8 mouse cellular contexts compared by ENCODE assay signal in genomic region chr19:60226845-60227235, GRCm38 (mm10). TPM values are rescaled to one million over a fixed set of nuclear protein-coding genes. Genes with fewer than 3 reads are reported as not detected.
DNase-seq lines count a peak whose midpoint lies in the region; ATAC-seq and TF ChIP-seq lines count a peak whose summit lies in the region.

No protein-coding gene starts in this region.

- no peaks in the 10 kb centered on the region for H3K9me3 ChIP-seq in lung, embryonic 15.5 days
- no peaks in the 10 kb centered on the region for H3K9me3 ChIP-seq in forebrain, embryonic 11.5 days (ENCODE audit: control insufficient read depth, low read length)
- H3K9me3 ChIP-seq in intestine, embryonic 15.5 days = no peaks in the 10 kb centered on the region

- peak overlapping the region; percentile 76 for H3K4me3 ChIP-seq in lung, embryonic 15.5 days
- peak overlapping the region; percentile 90; the same call in 1 of the 2 replicates for H3K4me3 ChIP-seq in forebrain, embryonic 11.5 days (ENCODE audit: low read depth, low read length)
- peak overlapping the region; percentile 86 for H3K4me3 ChIP-seq in intestine, embryonic 15.5 days (replicated peaks)
- peak overlapping the region; percentile 45 for H3K4me3 ChIP-seq in myocyte

- no peak overlapping the region for H3K9ac ChIP-seq in lung, embryonic 15.5 days
- H3K9ac ChIP-seq in forebrain, embryonic 11.5 days (ENCODE audit: low read length) = peak overlapping the region; percentile 5; the same call in 1 of the 2 replicates
- no peak overlapping the region for H3K9ac ChIP-seq in intestine, embryonic 15.5 days

- peak overlapping the region; percentile 50 for H3K4me2 ChIP-seq in lung, embryonic 15.5 days
- peak overlapping the region; percentile 36; the same call in 1 of the 2 replicates for H3K4me2 ChIP-seq in forebrain, embryonic 11.5 days (ENCODE audit: low read depth, low read length, severe bottlenecking)
- peak overlapping the region; percentile 43 for H3K4me2 ChIP-seq in intestine, embryonic 15.5 days (replicated peaks)
- H3K4me2 ChIP-seq in myocyte (ENCODE audit: low read depth) = peak overlapping the region; percentile 91

- no peak for DNase-seq in lung, postnatal 4 days
- DNase-seq in forebrain, embryonic 11.5 days (ENCODE audit: low spot score) = no peak
- DNase-seq in Muller cell, postnatal 12 days (ENCODE audit: inconsistent ontology term) = no peak
- no peak for DNase-seq in urinary bladder, adult 18-20 months (ENCODE audit: low spot score in 2 of 2)

- peaks cover 8% of the 10 kb centered on the region for H3K4me1 ChIP-seq in lung, embryonic 15.5 days
- peaks cover 6% of the 10 kb centered on the region for H3K4me1 ChIP-seq in forebrain, embryonic 11.5 days (replicated peaks; ENCODE audit: control insufficient read depth, insufficient read depth, low read length)
- no peaks in the 10 kb centered on the region for H3K4me1 ChIP-seq in intestine, embryonic 15.5 days (replicated peaks)

- 0 out of 2 replicates have a peak, but pooled peaks have one; percentile 10 for ATAC-seq in lung, embryonic 15.5 days (ENCODE audit: borderline replicate concordance, extremely low read depth, low FRiP score, low TSS enrichment)
- peak; percentile 24; the same call in 1 of the 2 replicates for ATAC-seq in forebrain, embryonic 11.5 days (replicated peaks; ENCODE audit: low FRiP score)
- ATAC-seq in intestine, embryonic 15.5 days = peak; percentile 2; the same call in 1 of the 2 replicates
- no peak for ATAC-seq in megakaryocyte-erythroid progenitor cell, adult 5-6 weeks (replicated peaks; ENCODE audit: low FRiP score, low TSS enrichment, poor library complexity, severe bottlenecking)

- no peaks in the 10 kb centered on the region for H3K27me3 ChIP-seq in lung, embryonic 15.5 days
- H3K27me3 ChIP-seq in forebrain, embryonic 11.5 days (ENCODE audit: control insufficient read depth, insufficient read depth, low read length) = no peaks in the 10 kb centered on the region
- H3K27me3 ChIP-seq in intestine, embryonic 15.5 days (replicated peaks) = no peaks in the 10 kb centered on the region
- no peaks in the 10 kb centered on the region for H3K27me3 ChIP-seq in myocyte (ENCODE audit: control insufficient read depth, insufficient read depth, insufficient read length)

- H3K27ac ChIP-seq in lung, embryonic 15.5 days = no peak overlapping the region
- no peak overlapping the region for H3K27ac ChIP-seq in forebrain, embryonic 11.5 days (ENCODE audit: low read depth, low read length)
- H3K27ac ChIP-seq in intestine, embryonic 15.5 days = no peak overlapping the region

- peaks cover 41% of the 10 kb centered on the region for H3K79me2 ChIP-seq in myocyte (ENCODE audit: control insufficient read depth, insufficient read depth)

- H3K36me3 ChIP-seq in lung, embryonic 15.5 days = no peaks in the 10 kb centered on the region
- no peaks in the 10 kb centered on the region for H3K36me3 ChIP-seq in forebrain, embryonic 11.5 days (ENCODE audit: control insufficient read depth, insufficient read depth, low read length)
- H3K36me3 ChIP-seq in intestine, embryonic 15.5 days = no peaks in the 10 kb centered on the region
- no peaks in the 10 kb centered on the region for H3K36me3 ChIP-seq in myocyte (ENCODE audit: control insufficient read depth, insufficient read depth)

- H3ac ChIP-seq in myocyte (ENCODE audit: control insufficient read depth, insufficient read length) = peak overlapping the region; percentile 63

- no peak for TF ChIP-seq POLR2A in myocyte (IDR thresholded peaks at IDR 0.05; ENCODE audit: insufficient read length, low read depth)

- 57% methylated on average over 8 of the region's 8 CpGs for WGBS in lung, embryonic 15.5 days
- WGBS in forebrain, embryonic 11.5 days = 55% methylated on average over 8 of the region's 8 CpGs
- 57% methylated on average over 8 of the region's 8 CpGs for WGBS in intestine, embryonic 15.5 days

TF ChIP-seq in myocyte, 11 proteins besides CTCF, POLR2A, EP300 and RAD21:
- no peak for TF ChIP-seq MYOD1 (IDR thresholded peaks at IDR 0.05; ENCODE audit: control insufficient read depth in 1 of 3, insufficient read length in 2 of 3, low read depth in 2 of 3)
- TF ChIP-seq REST (IDR thresholded peaks at IDR 0.05; ENCODE audit: insufficient read depth, insufficient read length) = no peak
- no peak for TF ChIP-seq TCF3 (IDR thresholded peaks at IDR 0.05; ENCODE audit: insufficient read length, low read depth)
- no peak for TF ChIP-seq CEBPB (IDR thresholded peaks at IDR 0.05; ENCODE audit: insufficient read depth, poor library complexity, severe bottlenecking)
- TF ChIP-seq MYOG (IDR thresholded peaks at IDR 0.05; ENCODE audit: control insufficient read depth in 1 of 3, insufficient read depth in 1 of 3, insufficient read length in 2 of 3, low read depth in 2 of 3) = no peak
- no peak for TF ChIP-seq MAX (IDR thresholded peaks at IDR 0.05; ENCODE audit: low read depth)
- TF ChIP-seq E2F4 (IDR thresholded peaks at IDR 0.05; ENCODE audit: insufficient read depth) = no peak
- TF ChIP-seq USF1 (IDR thresholded peaks at IDR 0.05; ENCODE audit: low read depth) = no peak
- TF ChIP-seq TCF12 (IDR thresholded peaks at IDR 0.05; ENCODE audit: insufficient read depth, poor library complexity, severe bottlenecking) = no peak
- TF ChIP-seq SRF (IDR thresholded peaks at IDR 0.05; ENCODE audit: control insufficient read depth, insufficient read length, low read depth) = no peak
- no peak for TF ChIP-seq POLR2AphosphoS2 (IDR thresholded peaks at IDR 0.05; ENCODE audit: insufficient read length, low read depth)

RNA-seq across cellular contexts. Expression of gene Fam204a, which starts 0.3 kb away (rescaled TPM):
- 45.4 and 48.2 TPM in 2 replicates for polyA plus RNA-seq in lung, embryonic 15.5 days (2015; fragmentation: Nextera tagmentation; extraction: Ambion mirVana)
- polyA plus RNA-seq in forebrain, embryonic 11.5 days (2014; fragmentation: Nextera tagmentation; extraction: Ambion mirVana) = 74.8 and 94.2 TPM in 2 replicates
- polyA plus RNA-seq in intestine, embryonic 15.5 days (2015; fragmentation: Nextera tagmentation; extraction: Ambion mirVana) = 39.3 and 44.5 TPM in 2 replicates
- polyA plus RNA-seq in myocyte (2012; fragmentation: generic; extraction: Trizol) = 13.1 TPM
- 13.1 and 26.7 TPM in 2 replicates for total RNA-seq in megakaryocyte-erythroid progenitor cell, adult 5-6 weeks (2014; fragmentation: Nextera tagmentation)
- total RNA-seq in megakaryocyte-erythroid progenitor cell, adult 5-6 weeks (2017) = 66.3 and 91.5 TPM in 2 replicates

Comparison
In these comparisons a context has a peak if more than half of its experiments do, and no peak if none do; other contexts are left out.
1. H3K4me2 ChIP-seq: peak in every context shown above with its lines; median percentile 91 in myocyte; 50 in lung, embryonic 15.5 days; 43 in intestine, embryonic 15.5 days; 36 in forebrain, embryonic 11.5 days.